Mouse (Mus musculus): ENCODE measurements around the gene Mcoln1. TPM values are rescaled to one million over a fixed set of nuclear protein-coding genes. Genes with fewer than 3 reads are reported as not detected.

Gene Mcoln1
- total RNA-seq, 1 experiment from 2014 or later = 80.5 TPM

DNA sequence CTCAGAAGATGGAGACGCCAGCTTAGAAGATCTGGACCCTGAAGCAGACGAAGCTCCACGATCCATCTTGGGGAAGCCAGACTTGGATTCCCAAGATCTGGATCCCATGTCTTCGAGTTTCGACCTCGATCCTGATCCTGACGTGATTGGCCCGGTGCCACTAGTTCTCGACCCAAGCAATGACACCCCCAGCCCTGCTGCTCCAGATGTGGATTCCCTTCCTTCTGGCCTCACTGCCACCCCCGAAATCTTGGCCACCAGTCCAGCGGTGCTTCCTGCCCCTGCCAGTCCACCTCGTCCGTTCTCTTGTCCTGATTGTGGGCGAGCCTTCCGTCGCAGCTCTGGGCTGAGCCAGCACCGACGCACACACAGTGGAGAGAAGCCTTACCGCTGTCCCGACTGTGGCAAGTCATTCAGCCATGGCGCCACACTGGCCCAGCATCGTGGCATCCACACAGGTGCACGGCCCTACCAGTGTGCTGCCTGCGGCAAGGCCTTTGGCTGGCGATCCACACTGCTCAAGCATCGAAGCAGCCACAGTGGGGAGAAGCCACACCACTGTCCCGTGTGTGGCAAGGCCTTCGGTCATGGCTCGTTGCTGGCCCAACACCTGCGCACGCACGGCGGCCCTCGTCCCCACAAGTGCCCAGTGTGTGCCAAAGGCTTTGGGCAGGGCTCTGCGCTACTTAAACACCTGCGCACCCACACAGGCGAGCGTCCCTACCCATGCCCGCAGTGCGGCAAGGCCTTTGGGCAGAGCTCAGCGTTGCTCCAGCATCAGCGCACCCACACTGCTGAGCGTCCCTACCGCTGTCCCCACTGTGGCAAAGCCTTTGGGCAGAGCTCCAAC lies 4.5 kb upstream of the Mcoln1 start:
- ATAC-seq (ENCODE audit: extremely low read depth, insufficient number of reproducible peaks, low FRiP score, poor library complexity, severe bottlenecking) = no peak

DNA sequence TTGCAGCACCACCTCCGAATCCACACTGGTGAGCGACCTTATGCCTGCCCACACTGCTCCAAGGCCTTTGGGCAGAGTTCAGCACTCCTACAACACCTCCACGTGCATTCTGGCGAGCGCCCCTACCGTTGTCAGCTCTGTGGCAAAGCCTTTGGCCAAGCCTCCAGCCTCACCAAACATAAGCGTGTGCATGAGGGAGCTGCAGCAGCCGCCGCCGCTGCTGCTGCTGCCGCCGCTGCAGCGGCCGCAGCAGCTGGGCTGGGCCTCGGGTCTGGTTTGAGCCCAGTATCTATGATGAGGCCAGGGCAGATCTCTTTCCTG lies 3.9 kb upstream of the Mcoln1 start:
- no peak for ATAC-seq (ENCODE audit: extremely low read depth, insufficient number of reproducible peaks, low FRiP score, poor library complexity, severe bottlenecking)

DNA sequence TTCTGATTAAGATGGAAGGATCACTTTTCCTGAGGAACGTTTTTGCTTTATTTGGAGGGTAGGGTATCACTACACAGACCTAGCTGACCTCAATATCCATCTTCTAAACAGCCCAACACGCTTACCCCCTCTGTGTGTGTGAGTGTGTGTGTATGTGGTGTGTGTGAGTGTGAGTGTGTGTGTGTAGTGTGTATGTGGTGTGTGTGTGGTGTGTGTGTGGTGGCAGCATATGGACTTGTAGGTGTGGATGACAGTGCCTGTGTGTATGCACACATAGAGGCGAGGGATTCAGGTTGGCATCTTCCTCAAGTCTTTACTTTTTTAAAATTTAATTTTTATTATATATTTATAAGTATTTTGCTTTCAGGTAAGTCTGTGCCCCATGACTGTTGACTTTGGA lies 1.7 kb upstream of the Mcoln1 start:
- no peak for ATAC-seq (ENCODE audit: extremely low read depth, insufficient number of reproducible peaks, low FRiP score, poor library complexity, severe bottlenecking)

DNA sequence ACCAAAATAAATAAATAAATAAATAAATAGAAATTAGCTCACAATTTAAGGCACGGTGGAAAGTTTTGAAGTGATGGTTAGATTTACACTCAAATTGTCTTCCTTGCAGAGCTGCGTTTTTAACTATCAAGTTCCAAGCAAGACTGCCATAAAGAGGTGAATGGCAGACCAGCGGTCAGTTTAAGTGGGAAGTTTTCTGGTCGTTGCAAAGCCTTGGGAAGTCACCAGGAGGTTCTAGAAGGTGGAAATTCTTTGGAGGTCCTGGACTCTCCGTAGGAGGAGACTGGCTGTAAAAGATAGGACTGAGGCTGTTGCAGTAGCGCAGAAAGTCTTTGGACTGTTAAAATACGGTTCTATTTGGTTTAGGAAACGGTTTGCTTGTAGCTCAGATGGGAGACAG lies 506 bp upstream of the Mcoln1 start:
- ATAC-seq (ENCODE audit: extremely low read depth, insufficient number of reproducible peaks, low FRiP score, poor library complexity, severe bottlenecking) = no peak

DNA sequence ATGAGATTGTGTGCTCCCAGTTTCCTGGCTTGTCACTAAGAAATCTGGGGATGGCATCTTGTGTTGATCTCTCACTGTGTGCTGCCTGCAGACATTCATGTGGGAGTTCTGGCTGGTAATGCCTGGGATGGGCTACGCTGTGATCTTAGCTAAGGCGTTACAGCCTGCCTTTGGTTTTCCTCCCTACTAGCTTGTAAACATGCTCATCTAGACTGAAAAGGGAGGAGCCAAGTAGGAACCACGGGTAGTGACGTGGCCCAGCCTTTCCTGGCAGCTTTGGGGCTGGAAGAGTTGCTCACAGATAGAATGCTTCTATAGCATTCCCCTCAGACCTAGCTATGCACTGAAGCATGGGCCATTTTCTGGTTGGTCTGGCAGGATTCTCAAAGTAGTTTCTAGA lies 2.0 kb downstream of the Mcoln1 start:
- ATAC-seq (ENCODE audit: extremely low read depth, insufficient number of reproducible peaks, low FRiP score, poor library complexity, severe bottlenecking) = no peak

DNA sequence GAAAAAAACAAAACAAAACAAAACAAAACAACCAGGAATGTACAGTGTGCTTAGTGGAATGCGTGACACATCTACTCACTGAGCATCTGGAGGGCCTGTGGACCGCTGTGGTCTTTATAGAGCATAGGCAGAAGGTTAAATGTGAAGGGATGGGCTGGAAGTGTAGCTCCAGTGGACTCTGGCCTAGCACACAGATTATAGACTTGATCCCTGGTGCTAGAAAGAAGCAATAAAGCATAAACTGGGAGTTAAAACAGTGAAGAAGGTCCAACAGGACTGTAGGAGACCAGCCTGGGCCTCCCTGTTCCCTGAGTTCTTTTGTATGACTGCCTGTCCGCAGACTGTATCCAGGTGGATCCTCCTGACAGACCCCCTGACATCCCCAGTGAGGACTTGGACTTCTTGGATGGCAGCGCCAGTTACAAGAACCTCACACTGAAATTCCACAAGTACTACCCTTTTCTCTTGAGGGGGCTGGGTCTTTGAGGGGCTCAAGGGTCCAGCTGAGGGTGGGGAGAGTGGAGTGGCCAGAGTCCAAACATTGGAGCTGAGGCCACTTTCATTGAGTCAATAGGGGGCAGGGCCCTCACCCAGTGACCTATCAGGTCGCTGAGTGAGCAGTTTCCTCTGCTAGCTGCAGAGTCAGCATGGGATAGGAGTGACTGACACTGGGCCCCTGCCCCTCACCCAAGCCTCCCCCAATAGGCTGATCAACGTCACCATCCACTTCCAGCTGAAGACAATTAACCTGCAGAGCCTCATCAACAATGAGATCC lies 7.9 kb downstream of the Mcoln1 start:
- ATAC-seq (ENCODE audit: extremely low read depth, insufficient number of reproducible peaks, low FRiP score, poor library complexity, severe bottlenecking) = no peak

DNA sequence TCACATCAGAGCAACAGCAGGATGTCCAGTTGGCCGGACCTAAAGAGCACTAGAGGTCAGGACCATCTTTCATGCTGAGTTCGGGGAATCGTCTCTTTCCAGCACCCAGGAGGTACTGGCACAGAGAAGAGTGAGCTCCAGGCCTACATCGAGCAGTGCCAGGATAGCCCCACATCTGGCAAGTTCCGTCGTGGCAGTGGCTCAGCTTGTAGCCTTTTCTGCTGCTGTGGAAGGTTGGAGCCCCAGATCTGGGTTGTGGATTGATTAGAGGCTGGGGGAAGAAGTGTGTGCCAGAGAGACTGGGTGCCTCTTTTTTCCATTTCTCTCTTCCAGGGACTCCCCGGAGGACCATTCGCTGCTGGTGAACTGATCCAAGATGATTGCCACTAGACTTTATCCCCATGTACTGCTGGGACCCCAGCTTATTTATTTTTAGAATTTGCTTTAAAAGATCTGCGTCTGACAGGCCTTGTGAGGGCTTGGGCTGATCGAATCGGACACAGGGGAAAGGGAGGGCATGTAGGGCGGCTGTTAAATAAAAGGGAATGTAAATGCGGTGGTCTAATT lies 14.5 kb downstream of the Mcoln1 start:
- ATAC-seq (ENCODE audit: extremely low read depth, insufficient number of reproducible peaks, low FRiP score, poor library complexity, severe bottlenecking) = no peak

DNA sequence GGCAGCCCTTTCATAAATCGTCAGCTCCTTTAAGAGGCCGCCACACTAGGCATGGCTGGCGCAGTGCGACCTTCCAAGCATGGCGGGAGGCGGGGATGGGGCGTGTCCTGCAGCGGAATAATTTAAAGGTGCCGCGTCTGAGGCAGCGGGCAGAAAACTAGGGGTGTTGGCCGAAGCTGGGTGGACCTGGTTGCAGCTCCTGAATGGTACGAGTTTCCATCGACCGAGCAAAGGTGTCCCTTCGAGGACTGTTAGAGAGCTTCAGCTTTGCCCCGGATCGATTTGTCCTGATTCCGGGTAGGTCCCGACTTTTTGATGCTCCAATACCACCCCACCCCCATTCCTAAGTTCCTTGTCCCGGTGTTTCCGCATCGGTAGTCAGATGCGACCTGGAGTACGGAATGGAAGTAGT lies 15.0 kb downstream of the Mcoln1 start, which contains the start of gene Pnpla6:
Gene Pnpla6 (plus strand): TSS at position 125 of the 412 bp plus-strand sequence.
- ATAC-seq (ENCODE audit: extremely low read depth, insufficient number of reproducible peaks, low FRiP score, poor library complexity, severe bottlenecking) = peak; percentile 65

DNA sequence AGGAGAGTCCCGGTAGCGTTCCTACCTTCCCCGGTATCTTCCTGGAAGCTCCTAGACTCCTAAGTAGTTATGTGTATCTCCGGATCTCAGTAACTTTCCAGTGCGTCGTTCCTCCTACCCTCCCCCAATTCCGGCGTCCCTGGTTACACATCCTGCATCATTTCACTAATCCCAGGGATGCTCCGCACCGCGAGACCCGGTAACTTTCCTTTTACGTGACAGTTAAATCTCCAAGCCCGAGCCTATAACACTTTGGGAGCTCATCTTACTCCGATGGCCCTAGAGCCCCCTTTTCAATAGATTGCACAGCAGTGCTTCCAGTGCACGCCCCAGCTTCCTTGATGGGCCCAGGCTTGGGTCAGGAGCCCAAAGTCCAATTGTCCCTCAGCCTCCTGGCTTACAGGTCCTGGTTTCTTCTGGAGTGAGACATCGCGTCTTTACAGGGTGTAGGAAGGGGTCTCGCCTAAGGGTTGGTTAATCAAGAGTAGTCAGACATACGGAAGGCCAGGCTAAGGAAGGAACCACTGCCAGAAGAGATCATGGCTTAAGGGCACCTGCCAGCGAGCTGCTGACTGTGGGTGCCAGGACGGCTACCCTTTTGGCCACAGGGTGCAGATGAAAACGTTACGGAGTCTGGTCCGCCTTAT lies 15.6 kb downstream of the Mcoln1 start:
- ATAC-seq (ENCODE audit: extremely low read depth, insufficient number of reproducible peaks, low FRiP score, poor library complexity, severe bottlenecking) = peak; percentile 10; the same call in 1 of the 2 replicates

DNA sequence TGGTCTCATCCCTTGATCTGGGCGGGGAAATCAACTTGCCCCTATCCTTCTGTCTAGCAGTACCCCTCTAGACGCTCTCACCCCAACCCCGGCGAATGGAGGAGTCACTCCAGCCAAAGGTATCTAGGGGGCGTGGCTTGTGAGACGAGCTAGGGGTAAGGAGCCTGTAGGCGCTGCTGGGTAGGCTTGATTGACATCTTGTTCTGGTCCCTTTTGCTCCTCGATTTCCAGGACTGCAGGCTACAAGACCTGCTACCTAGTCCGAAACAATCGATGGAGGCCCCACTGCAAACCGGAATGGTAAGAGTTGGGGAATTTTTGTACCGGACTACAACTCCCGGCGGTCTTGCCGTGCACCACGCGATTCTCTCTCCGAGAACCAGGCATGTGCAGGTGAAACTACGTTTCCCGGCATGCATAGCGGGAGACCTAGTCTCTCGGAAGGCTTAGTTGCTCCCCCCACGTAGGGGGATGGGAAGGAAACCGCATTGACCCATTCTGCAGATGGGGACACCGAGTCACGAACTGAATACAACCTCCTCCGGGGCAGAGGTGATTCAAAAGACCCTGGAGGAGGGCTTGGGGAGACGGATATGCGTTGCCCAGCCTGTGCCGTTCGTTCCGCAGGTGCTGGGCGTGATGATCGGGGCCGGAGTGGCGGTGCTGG lies 16.3 kb downstream of the Mcoln1 start:
- peak; percentile 81 for ATAC-seq (ENCODE audit: extremely low read depth, insufficient number of reproducible peaks, low FRiP score, poor library complexity, severe bottlenecking)

DNA sequence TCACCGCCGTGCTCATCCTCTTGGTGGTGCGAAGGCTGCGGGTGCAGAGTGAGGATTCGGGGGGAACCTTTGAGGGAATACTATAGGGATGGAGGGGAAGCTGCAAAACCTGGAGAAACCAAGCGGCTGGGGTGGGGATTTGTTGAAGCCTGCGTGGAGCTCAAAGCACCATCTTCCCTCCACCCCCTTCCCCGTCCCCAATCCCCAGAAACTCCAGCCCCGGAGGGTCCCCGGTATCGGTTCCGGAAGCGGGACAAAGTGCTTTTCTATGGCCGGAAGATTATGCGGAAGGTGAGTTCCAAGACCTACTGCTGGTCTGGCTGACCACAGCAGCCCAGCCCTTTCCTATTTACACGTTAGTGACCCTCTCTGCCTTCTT lies 16.8 kb downstream of the Mcoln1 start:
- no peak for ATAC-seq (ENCODE audit: extremely low read depth, insufficient number of reproducible peaks, low FRiP score, poor library complexity, severe bottlenecking)

DNA sequence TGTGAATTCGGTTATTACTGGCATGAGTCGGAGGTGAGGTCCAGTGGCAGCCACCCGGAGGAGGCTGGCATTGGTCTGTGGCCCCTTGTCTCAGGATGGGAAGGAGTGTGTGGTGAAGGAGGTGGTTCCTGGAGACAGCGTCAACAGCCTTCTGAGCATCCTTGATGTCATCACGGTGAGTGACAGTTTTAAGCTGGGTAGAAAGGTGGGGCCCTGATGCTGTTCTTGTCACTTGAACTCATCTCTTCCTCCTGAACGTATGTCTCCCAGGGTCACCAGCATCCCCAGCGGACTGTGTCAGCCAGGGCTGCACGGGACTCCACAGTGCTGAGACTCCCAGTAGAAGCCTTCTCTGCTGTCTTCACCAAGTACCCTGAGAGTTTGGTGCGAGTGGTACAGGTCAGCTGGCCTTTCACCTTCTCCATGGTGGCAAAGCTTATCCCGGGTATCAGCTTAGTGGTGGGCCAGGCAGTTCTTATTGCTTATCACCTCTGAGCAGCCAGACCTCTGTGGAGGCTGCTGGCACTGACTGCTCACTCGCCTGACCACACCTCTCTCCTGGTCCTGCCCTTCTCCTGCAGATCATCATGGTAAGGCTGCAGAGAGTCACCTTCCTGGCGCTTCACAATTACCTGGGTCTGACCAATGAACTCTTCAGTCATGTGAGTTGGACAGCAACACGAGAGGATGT lies 21.9 kb downstream of the Mcoln1 start:
- ATAC-seq (ENCODE audit: extremely low read depth, insufficient number of reproducible peaks, low FRiP score, poor library complexity, severe bottlenecking) = 0 out of 2 replicates have a peak, but pooled peaks have one; percentile 6

DNA sequence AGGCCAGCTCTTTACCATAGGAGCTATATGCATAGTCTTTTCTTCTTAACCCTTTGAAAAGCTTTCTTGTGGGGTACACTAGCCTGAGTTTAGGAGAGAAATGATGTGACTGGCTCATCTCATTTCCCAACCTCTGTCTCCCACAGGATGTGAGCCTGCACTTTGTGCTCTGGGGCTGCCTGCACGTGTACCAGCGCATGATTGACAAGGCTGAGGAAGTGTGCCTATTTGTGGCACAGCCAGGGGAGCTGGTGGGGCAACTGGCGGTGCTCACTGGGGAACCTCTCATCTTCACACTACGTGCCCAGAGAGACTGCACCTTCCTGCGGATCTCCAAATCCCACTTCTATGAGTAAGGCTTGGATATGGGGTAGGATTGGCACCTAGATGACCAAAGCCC lies 30.6 kb downstream of the Mcoln1 start:
- no peak for ATAC-seq (ENCODE audit: extremely low read depth, insufficient number of reproducible peaks, low FRiP score, poor library complexity, severe bottlenecking)

DNA sequence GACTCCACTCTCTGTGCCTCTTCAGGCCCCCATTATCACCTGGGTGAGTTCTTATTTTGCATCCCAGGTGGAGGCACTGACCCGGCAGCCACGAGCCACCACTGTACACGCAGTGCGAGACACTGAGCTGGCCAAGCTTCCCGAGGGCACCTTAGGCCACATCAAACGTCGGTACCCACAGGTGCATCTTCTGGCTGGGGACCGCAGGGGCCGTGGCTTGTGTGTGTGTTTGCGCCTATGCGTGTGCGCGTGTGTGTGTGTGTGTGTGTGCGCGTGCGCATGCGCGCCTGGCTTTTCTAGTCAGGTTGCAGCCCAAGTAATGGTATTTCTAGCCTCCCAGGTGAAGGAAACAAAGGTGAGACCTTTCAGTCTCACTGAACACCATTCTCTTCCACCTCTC lies 31.7 kb downstream of the Mcoln1 start:
- ATAC-seq (ENCODE audit: extremely low read depth, insufficient number of reproducible peaks, low FRiP score, poor library complexity, severe bottlenecking) = no peak

DNA sequence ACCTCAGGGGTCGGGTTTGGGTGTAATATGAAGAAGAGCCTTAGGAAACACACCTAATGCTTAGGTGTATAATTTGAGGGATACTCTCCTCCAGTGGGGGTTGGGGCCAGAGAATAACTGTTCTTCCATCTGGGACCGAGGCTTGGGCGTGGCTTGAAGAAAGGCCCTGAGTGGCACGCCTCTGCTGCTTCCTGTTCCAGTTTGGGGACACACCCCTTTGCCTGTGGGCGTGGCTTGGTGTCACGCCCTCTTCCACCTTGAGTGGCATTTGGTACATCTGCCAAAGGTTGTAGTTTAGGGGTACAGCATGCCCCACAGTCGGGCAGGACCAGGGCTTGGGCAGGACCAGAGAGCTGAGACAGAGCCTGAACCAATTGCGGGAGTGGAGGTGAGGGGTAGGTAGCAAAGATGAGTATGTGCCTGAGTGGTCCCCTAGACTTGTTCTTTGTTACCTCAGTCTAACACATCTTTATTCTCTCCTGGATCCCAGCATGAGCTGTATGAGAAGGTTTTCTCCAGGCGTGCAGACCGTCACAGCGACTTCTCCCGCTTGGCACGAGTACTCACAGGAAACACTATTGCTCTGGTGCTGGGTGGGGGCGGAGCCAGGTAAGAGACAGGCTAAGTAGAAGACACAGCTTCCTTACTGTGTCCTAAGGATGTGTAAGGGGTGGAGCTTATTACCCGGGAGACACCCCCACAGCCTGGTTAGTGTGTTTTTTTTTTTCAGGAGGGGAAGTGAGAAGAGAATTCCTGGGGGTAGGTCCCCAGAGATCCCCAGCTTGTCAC lies 36.0 kb downstream of the Mcoln1 start:
- ATAC-seq (ENCODE audit: extremely low read depth, insufficient number of reproducible peaks, low FRiP score, poor library complexity, severe bottlenecking) = no peak

DNA sequence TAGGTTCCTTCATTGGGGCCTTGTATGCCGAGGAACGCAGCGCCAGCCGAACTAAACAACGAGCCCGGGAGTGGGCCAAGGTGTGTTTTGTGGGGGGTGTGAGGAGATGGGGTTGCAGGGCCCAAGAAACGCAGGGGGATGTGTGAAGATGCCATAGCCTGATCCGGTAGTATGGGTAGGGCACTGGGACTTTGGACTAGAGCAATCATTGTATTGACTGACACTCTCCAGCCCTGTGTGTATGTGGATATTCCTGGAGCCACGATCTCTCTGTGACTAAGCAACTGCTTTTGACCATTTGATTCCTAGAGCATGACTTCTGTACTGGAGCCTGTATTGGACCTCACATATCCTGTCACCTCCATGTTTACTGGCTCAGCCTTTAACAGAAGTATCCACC lies 36.7 kb downstream of the Mcoln1 start:
- no peak for ATAC-seq (ENCODE audit: extremely low read depth, insufficient number of reproducible peaks, low FRiP score, poor library complexity, severe bottlenecking)

DNA sequence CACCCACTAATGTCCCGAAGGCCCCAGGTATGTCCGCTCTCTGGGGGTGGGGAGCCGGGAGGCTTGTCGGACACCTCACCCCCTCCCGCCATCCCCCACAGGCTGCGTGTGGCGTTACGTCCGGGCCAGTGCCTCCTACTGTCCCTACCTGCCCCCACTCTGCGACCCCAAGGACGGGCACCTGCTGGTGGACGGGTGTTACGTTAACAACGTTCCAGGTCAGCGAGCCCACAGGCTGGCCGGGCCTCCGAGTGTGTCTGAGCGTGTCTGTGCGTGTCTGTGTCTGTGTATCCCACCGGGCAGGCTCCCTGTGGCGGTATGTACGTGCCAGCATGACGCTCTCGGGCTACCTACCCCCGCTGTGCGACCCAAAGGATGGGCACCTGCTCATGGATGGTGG lies 37.4 kb downstream of the Mcoln1 start:
- ATAC-seq (ENCODE audit: extremely low read depth, insufficient number of reproducible peaks, low FRiP score, poor library complexity, severe bottlenecking) = no peak

DNA sequence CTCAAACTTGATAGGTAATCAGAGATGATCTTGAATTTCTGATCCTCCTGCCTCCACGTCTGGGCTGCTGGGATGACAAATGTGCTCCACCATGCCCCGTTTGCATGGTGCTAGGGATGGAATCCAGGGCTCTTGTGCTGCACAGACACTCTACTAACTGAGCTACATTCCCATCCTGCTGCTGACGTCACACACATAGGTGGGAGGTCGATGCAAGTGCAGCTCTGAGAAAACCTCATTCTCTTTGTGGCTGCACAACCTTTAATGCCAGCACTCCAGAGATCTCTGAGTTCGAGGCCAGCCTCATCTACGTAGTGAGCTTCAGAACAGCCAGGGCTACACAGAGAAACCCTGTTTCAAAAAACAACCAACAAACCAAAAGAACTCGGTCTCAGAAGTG lies 38.9 kb downstream of the Mcoln1 start:
- ATAC-seq (ENCODE audit: extremely low read depth, insufficient number of reproducible peaks, low FRiP score, poor library complexity, severe bottlenecking) = no peak

All from neutrophil, adult 5-6 weeks (primary cell).